Mouse (Mus musculus): Measurements from ENCODE around the gene Sppl3. TPM values are rescaled to one million over a fixed set of nuclear protein-coding genes. Genes with fewer than 3 reads are reported as not detected.

Gene Sppl3
- polyA plus RNA-seq, 1 experiment from 2014 or later, result 24.0 TPM

DNA sequence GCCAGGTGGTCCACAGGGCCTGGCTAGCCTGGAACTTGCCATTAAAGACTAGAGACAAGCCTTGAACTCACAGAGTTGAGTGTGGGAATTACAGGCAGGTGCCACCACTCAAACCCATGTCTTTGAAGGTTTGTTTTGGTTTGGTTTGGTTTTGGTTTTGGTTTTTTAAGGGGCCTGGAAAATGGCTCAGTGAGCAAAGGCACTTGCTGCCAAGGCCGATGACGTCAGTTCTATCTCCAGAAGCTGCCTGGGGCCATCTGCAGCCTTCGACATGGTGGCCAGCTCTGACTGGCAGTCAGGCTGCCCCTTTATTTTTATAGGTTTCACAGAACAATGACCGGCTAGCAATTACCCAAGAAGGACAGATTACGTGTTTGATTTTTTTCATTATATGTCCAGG is 110.0 kb downstream of the Sppl3 start:
- DNase-seq (ENCODE audit: low spot score) (peak; percentile 59), ATAC-seq (no peak)
- H3K27me3 ChIP-seq (replicated peaks; ENCODE audit: control insufficient read depth, insufficient read depth, low read length), result no peaks in the 10 kb centered on the region
- peaks cover 24% of the 10 kb centered on the region for H3K36me3 ChIP-seq (ENCODE audit: control insufficient read depth, insufficient read depth, low read length)
- no peaks in the 10 kb centered on the region for H3K9me3 ChIP-seq (replicated peaks; ENCODE audit: control insufficient read depth, low read length)
- H3K4me2 ChIP-seq (ENCODE audit: low read length), result no peak overlapping the region
- H3K4me1 ChIP-seq (ENCODE audit: control insufficient read depth, insufficient read depth, low read length), result no peaks in the 10 kb centered on the region
- H3K27ac ChIP-seq (ENCODE audit: low read depth, low read length), result no peak overlapping the region
- WGBS, result 61% methylated on average over 5 of the region's 5 CpGs
- no peak overlapping the region for H3K4me3 ChIP-seq (ENCODE audit: low read depth, low read length)
- no peak overlapping the region for H3K9ac ChIP-seq (ENCODE audit: low read length)

DNA sequence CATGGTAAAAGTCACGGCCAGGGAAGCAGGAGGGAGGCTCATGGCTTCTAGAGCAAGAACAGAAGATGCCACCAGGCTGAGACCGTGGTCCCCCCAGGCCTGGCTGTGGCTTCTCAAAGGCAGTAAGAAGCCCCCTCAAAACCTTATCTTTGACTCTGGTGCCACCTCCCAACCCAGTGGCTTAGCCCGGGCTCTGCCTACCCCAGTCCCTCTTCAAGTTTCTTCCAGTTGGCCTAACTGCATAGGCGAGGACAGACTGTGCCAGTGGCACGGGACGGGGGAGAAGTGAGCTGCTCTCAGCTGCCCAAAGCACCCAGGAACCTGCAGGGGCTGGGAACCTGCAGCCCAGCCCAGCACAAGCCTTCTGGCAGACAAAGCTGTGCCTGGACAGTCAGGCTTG is 113.8 kb downstream of the Sppl3 start:
- Histone ChIP-seq H3K9ac (ENCODE audit: low read length) (no peak overlapping the region), H3K27ac (ENCODE audit: low read depth, low read length) (no peak overlapping the region), H3K4me3 (ENCODE audit: low read depth, low read length) (no peak overlapping the region), H3K4me1 (ENCODE audit: control insufficient read depth, insufficient read depth, low read length) (no peaks in the 10 kb centered on the region), H3K4me2 (ENCODE audit: low read length) (no peak overlapping the region), H3K36me3 (ENCODE audit: control insufficient read depth, insufficient read depth, low read length) (peaks cover 58% of the 10 kb centered on the region), H3K27me3 (replicated peaks; ENCODE audit: control insufficient read depth, insufficient read depth, low read length) (no peaks in the 10 kb centered on the region), H3K9me3 (replicated peaks; ENCODE audit: control insufficient read depth, low read length) (no peaks in the 10 kb centered on the region)
- WGBS, result over 99% methylated on average over 6 of the region's 6 CpGs
- DNase-seq (ENCODE audit: low spot score) (no peak), ATAC-seq (no peak)

DNA sequence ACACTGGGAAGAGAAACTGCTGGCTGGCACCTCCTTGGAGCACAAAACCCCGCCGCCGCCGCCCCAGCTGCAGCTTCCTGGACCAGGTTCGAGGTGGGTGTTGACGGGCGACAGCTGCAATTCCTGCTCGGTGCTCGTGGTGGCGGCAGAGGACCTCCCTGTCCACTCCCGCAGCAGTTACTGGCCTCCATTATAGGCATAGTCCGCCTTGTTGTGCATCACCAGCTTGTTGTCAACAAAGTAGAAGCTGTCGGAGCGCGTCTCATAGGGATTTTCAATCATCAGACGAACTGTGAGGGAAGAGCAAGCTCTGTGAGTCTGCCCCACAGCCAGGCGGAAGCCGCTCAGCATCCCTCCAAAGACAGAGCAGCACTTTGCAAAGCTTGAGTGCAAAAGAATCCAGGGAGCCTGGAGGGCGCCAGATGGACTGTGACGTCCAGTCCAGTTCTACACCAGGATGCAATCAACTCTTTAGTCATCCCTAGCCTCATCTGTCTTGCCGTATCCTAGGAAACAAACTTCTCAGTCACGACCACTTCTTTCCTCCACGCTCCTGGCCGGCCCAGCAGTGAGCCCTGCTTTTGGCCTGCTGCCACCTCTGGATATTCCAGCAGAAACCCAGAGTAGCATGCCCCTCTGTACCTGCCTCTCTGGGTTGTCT is 114.4 kb downstream of the Sppl3 start:
- ATAC-seq, result peak; percentile 82

DNA sequence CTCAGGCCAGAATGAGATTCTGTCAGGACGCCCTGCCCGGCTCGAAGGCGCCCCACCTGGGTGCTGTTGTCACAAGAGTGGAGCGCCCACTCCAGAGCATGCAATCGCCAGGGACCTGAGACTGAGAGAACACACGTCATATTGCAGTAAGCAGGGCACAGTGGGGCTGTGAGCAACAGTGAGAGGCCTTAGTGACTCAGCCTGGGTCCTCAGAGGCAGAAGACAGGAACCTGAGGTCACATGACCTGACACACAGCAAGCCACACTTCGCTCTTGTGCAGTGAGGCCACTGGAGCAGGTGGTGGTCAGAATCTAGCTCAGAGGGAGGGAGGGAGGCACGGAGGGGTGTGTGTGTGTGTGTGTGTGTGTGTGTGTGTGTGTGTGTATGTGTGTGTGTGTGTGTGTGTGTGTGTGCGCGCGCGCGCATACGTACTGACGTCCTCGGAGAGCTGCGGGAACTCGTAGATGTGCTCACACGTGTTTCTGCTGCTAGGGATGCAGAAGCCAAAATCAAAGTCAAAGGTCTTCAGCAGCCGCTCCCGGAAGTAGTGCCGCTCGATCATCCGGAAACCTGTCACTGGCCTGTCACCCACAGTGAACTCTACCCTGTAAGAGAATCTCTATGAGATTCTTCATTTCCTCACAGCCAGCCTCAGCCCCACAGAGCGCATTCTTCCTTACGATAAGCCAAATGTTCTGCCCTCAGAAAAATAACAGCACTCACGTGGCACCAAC is 115.8 kb downstream of the Sppl3 start:
- ATAC-seq (no peak), DNase-seq (ENCODE audit: low spot score) (no peak)
- H3K9me3 ChIP-seq (replicated peaks; ENCODE audit: control insufficient read depth, low read length), result no peaks in the 10 kb centered on the region
- WGBS, result 93% methylated on average over 28 of the region's 28 CpGs
- H3K27me3 ChIP-seq (replicated peaks; ENCODE audit: control insufficient read depth, insufficient read depth, low read length), result no peaks in the 10 kb centered on the region
- H3K4me2 ChIP-seq (ENCODE audit: low read length), result no peak overlapping the region
- H3K4me3 ChIP-seq (ENCODE audit: low read depth, low read length), result no peak overlapping the region
- H3K4me1 ChIP-seq (ENCODE audit: control insufficient read depth, insufficient read depth, low read length), result no peaks in the 10 kb centered on the region
- no peak overlapping the region for H3K27ac ChIP-seq (ENCODE audit: low read depth, low read length)
- peaks cover 65% of the 10 kb centered on the region for H3K36me3 ChIP-seq (ENCODE audit: control insufficient read depth, insufficient read depth, low read length)
- no peak overlapping the region for H3K9ac ChIP-seq (ENCODE audit: low read length)

More for the DNA sequence above, 114.4 kb downstream of the Sppl3 start:
- Histone ChIP-seq H3K4me1 (ENCODE audit: control insufficient read depth, insufficient read depth, low read length) (no peaks in the 10 kb centered on the region), H3K4me3 (ENCODE audit: low read depth, low read length) (no peak overlapping the region), H3K27ac (ENCODE audit: low read depth, low read length) (peak overlapping the region; percentile 29), H3K9ac (ENCODE audit: low read length) (no peak overlapping the region), H3K4me2 (ENCODE audit: low read length) (no peak overlapping the region), H3K36me3 (ENCODE audit: control insufficient read depth, insufficient read depth, low read length) (peaks cover 64% of the 10 kb centered on the region), H3K27me3 (replicated peaks; ENCODE audit: control insufficient read depth, insufficient read depth, low read length) (no peaks in the 10 kb centered on the region), H3K9me3 (replicated peaks; ENCODE audit: control insufficient read depth, low read length) (no peaks in the 10 kb centered on the region)
- 22% methylated on average over 24 of the region's 24 CpGs for WGBS
- peak; percentile 88 for DNase-seq (ENCODE audit: low spot score)

DNA sequence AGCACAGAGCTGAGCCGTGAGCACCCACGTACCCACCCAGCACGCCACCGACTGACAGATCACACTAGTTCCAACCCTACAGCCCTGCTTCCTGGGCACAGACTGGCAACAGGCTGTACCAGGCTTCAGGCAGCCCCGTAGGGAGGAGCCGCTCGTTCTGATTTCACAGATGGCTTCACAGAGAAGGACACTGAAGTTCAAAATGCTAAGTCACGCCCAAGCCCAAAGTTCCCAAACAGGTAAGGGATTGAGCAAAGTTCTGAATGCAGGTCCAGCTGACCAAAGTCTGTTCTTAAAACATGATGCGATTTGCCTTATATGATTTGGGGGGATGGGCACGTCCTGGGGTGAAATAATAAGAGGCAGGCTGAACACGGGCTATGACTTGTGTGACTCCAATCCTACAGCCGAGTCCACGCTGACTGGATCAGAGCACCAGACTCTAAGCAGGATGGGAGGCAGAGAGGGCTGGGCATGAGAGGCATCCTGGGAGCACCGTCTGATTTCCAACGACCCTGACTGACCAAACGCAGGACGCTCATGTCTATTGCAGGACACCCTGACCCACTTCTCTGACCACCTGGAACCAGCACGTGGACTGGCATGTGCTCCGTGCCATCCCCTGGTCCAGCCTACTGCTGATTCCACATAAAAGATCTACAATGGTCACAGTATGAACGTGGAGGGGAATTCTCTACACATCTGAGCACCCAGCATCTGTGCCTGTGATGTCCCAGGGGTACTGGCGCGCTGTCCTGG is 116.7 kb downstream of the Sppl3 start:
- Histone ChIP-seq H3K36me3 (ENCODE audit: control insufficient read depth, insufficient read depth, low read length) (peaks cover 65% of the 10 kb centered on the region), H3K4me1 (ENCODE audit: control insufficient read depth, insufficient read depth, low read length) (no peaks in the 10 kb centered on the region), H3K9me3 (replicated peaks; ENCODE audit: control insufficient read depth, low read length) (no peaks in the 10 kb centered on the region), H3K4me3 (ENCODE audit: low read depth, low read length) (no peak overlapping the region), H3K9ac (ENCODE audit: low read length) (no peak overlapping the region), H3K27me3 (replicated peaks; ENCODE audit: control insufficient read depth, insufficient read depth, low read length) (no peaks in the 10 kb centered on the region), H3K4me2 (ENCODE audit: low read length) (no peak overlapping the region), H3K27ac (ENCODE audit: low read depth, low read length) (no peak overlapping the region)
- DNase-seq (ENCODE audit: low spot score) (no peak), ATAC-seq (no peak)
- WGBS, result 94% methylated on average over 22 of the region's 22 CpGs

DNA sequence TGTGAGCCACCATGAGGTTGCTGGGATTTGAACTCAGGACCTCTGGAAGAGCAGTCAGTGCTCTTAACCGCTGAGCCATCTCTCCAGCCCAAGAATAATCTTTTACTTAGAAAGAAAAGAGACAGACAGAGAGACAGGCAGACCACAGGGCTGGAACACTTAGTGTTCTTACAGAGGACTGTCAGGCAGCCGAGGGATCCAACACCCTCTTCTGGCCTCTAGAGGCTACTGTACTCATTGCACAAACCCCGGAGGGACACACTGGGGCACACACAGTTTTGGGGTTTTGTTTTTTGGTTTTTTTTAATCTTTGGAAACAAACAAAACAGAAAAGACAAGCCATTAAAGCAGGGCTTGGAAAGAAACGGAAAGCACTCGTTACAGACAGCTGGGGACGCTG is 118.4 kb downstream of the Sppl3 start:
- Histone ChIP-seq H3K36me3 (ENCODE audit: control insufficient read depth, insufficient read depth, low read length) (peaks cover 55% of the 10 kb centered on the region), H3K4me1 (ENCODE audit: control insufficient read depth, insufficient read depth, low read length) (peaks cover 8% of the 10 kb centered on the region), H3K4me2 (ENCODE audit: low read length) (no peak overlapping the region), H3K27ac (ENCODE audit: low read depth, low read length) (no peak overlapping the region), H3K4me3 (ENCODE audit: low read depth, low read length) (no peak overlapping the region), H3K9ac (ENCODE audit: low read length) (no peak overlapping the region), H3K9me3 (replicated peaks; ENCODE audit: control insufficient read depth, low read length) (no peaks in the 10 kb centered on the region), H3K27me3 (replicated peaks; ENCODE audit: control insufficient read depth, insufficient read depth, low read length) (no peaks in the 10 kb centered on the region)
- ATAC-seq (no peak), DNase-seq (ENCODE audit: low spot score) (no peak)
- whole genome bisulfite sequencing, result 80% methylated on average over 6 of the region's 6 CpGs

DNA sequence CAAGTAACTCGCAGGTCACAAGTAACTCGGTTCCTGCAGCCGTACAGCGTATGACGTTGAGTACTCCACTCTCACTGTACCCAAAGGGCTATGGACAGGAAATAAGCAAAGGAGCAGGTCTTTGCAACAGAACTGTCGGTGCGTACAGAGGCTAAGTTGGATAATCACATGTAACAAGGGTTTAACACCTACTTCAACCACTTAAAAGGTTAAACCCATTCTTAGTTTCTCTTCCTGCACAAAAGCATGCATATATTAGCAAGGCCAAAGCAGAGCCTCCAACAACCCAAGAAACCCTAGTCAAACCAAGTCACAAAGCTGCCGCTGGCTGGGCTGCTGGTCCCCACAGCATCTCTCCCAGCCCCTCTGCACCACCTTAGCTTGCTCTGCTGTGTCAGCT is 121.5 kb downstream of the Sppl3 start:
- H3K27me3 ChIP-seq (replicated peaks; ENCODE audit: control insufficient read depth, insufficient read depth, low read length), result no peaks in the 10 kb centered on the region
- WGBS, result 90% methylated on average over 8 of the region's 8 CpGs
- no peak overlapping the region for H3K4me3 ChIP-seq (ENCODE audit: low read depth, low read length)
- no peak for ATAC-seq
- H3K9ac ChIP-seq (ENCODE audit: low read length), result no peak overlapping the region
- no peak for DNase-seq (ENCODE audit: low spot score)
- peaks cover 29% of the 10 kb centered on the region for H3K36me3 ChIP-seq (ENCODE audit: control insufficient read depth, insufficient read depth, low read length)
- no peak overlapping the region for H3K27ac ChIP-seq (ENCODE audit: low read depth, low read length)
- no peaks in the 10 kb centered on the region for H3K9me3 ChIP-seq (replicated peaks; ENCODE audit: control insufficient read depth, low read length)
- H3K4me1 ChIP-seq (ENCODE audit: control insufficient read depth, insufficient read depth, low read length), result peaks cover 8% of the 10 kb centered on the region
- H3K4me2 ChIP-seq (ENCODE audit: low read length), result no peak overlapping the region

DNA sequence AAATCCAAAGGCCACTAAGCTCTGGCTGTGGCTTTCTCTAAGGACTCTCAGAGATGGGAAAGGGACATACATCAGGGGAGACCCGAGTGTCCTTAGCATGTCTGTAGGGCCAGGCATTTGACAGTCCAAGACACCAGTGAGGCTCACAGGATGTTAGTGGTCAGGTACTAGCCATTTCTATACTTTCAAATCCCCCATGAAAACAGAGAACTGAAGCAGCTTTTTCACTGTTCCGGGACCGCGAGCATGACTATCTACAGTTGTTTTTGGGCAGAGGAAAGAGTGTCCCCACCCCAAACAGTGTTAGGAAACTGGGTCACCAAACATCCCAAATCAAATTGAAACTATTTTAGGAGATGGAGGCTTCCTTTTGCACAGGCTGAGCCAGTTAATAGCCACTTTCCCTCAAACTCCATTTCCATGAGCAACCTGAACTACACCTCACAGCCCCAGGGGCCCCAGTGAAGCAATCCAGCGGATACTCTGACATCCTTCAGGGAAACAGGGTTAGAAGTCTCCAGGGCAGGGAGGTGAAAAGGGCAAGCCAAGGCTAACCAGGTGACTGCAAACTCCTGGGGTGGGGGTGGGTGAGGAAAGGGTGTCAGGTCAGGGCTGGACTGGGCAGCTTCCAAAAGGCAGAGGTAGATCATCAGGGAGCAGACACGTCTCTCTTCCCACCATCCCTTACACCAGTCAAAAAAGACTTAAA is 122.6 kb downstream of the Sppl3 start:
- 57% methylated on average over 6 of the region's 6 CpGs for WGBS
- ATAC-seq (no peak), DNase-seq (ENCODE audit: low spot score) (no peak)
- H3K4me1 ChIP-seq (ENCODE audit: control insufficient read depth, insufficient read depth, low read length), result peaks cover 8% of the 10 kb centered on the region
- no peaks in the 10 kb centered on the region for H3K9me3 ChIP-seq (replicated peaks; ENCODE audit: control insufficient read depth, low read length)
- H3K36me3 ChIP-seq (ENCODE audit: control insufficient read depth, insufficient read depth, low read length), result peaks cover 19% of the 10 kb centered on the region
- H3K4me3 ChIP-seq (ENCODE audit: low read depth, low read length), result peak overlapping the region; percentile 88
- peak overlapping the region; percentile 90 for H3K4me2 ChIP-seq (ENCODE audit: low read length)
- no peak overlapping the region for H3K27ac ChIP-seq (ENCODE audit: low read depth, low read length)
- H3K9ac ChIP-seq (ENCODE audit: low read length), result peak overlapping the region; percentile 89; the same call in 1 of the 2 replicates
- H3K27me3 ChIP-seq (replicated peaks; ENCODE audit: control insufficient read depth, insufficient read depth, low read length), result no peaks in the 10 kb centered on the region
